Mouse (Mus musculus) neural tube, embryonic 13.5 days (tissue): ENCODE results near the gene Dagla. TPM values are rescaled to one million over a fixed set of nuclear protein-coding genes. Genes with fewer than 3 reads are reported as not detected.

Source experiments
- ATAC-seq: fragments of 200-750 bp; cut with Nextera tagmentation; 2 replicates; pipeline ENCODE4 v1.8.0; 2017; ENCODE audit warnings: low read depth, mild to moderate bottlenecking, moderate TSS enrichment, moderate library complexity
- H3K27ac ChIP-seq: fragments of 300-500 bp; sonication (generic); replicated peaks from 2 replicates; pipeline ENCODE4 v1.5.1; 2015; ENCODE audit warnings: moderate library complexity, mild to moderate bottlenecking, inconsistent platforms
- H3K27me3 ChIP-seq: fragments of 300-500 bp; sonication (generic); 2 replicates; pipeline ENCODE4 v1.6.1; 2015; ENCODE audit warnings: mild to moderate bottlenecking, inconsistent platforms
- H3K36me3 ChIP-seq: fragments of 300-500 bp; sonication (generic); 2 replicates; pipeline ENCODE4 v1.6.1; 2015; ENCODE audit warnings: mild to moderate bottlenecking, inconsistent platforms
- H3K4me1 ChIP-seq: fragments of 300-500 bp; sonication (generic); replicated peaks from 2 replicates; pipeline ENCODE4 v1.6.1; 2015; ENCODE audit warnings: inconsistent platforms
- H3K4me2 ChIP-seq: fragments of 300-500 bp; sonication (generic); 2 replicates; pipeline ENCODE4 v1.6.1; 2015; ENCODE audit warnings: inconsistent platforms, mild to moderate bottlenecking, moderate library complexity
- H3K4me3 ChIP-seq: fragments of 300-500 bp; sonication (generic); 2 replicates; pipeline ENCODE4 v1.5.1; 2015; ENCODE audit warnings: mild to moderate bottlenecking, inconsistent platforms
- H3K9ac ChIP-seq: fragments of 300-500 bp; sonication (generic); 2 replicates; pipeline ENCODE4 v1.6.1; 2015; ENCODE audit warnings: moderate library complexity, mild to moderate bottlenecking, inconsistent platforms
- H3K9me3 ChIP-seq: fragments of 300-500 bp; sonication (generic); 2 replicates; pipeline ENCODE4 v1.6.1; 2016; ENCODE audit warnings: inconsistent platforms
- WGBS: fragments of 180-500 bp; shearing (Covaris S2); methylation state at CpG from one replicate; pipeline ENCODE4 v1.1.7; 2015; 5-methylcytosine and 5-hydroxymethylcytosine counted together
- polyA plus RNA-seq: library from polyadenylated mRNA; unstranded; fragments of >200 nt; fragmentation: Nextera tagmentation; extraction: Ambion mirVana; gene quantifications from 2 replicates; pipeline ENCODE4 v1.2.1, GENCODE M21; 2015

Dagla gene
- polyA plus RNA-seq, 1 experiment from 2014 or later = 6.3 TPM

GRCm38 (mm10) chr19:10276483-10277144 lies 28.1 kb downstream of the Dagla start:
- Histone ChIP-seq H3K36me3 (no peaks in the 10 kb centered on the region), H3K9ac (0 out of 2 replicates have a peak overlapping the region, but pooled peaks have one; percentile 54), H3K4me1 (peaks cover 61% of the 10 kb centered on the region), H3K9me3 (no peaks in the 10 kb centered on the region), H3K4me3 (no peak overlapping the region), H3K27ac (no peak overlapping the region), H3K27me3 (peaks cover 91% of the 10 kb centered on the region), H3K4me2 (no peak overlapping the region)
- WGBS = 63% methylated on average over 12 of the region's 12 CpGs
- ATAC-seq = no peak

- H3K9me3 ChIP-seq = no peaks in the 10 kb centered on the region
- peaks cover 52% of the 10 kb centered on the region for H3K4me1 ChIP-seq
- no peak overlapping the region for H3K27ac ChIP-seq
- no peak overlapping the region for H3K4me2 ChIP-seq
- WGBS = 4% methylated on average over 5 of the region's 5 CpGs
- H3K9ac ChIP-seq = peak overlapping the region; percentile 17; the same call in 1 of the 2 replicates
- no peaks in the 10 kb centered on the region for H3K36me3 ChIP-seq
- no peak overlapping the region for H3K4me3 ChIP-seq
- ATAC-seq = 0 out of 2 replicates have a peak, but pooled peaks have one; percentile 7
- peaks cover 91% of the 10 kb centered on the region for H3K27me3 ChIP-seq
Observed at GRCm38 (mm10) chr19:10274056-10274455, 30.6 kb downstream of the Dagla start.

GRCm38 (mm10) chr19:10272746-10273145 lies 31.9 kb downstream of the Dagla start:
- H3K36me3 ChIP-seq = no peaks in the 10 kb centered on the region
- 0 out of 2 replicates have a peak overlapping the region, but pooled peaks have one; percentile 3 for H3K4me3 ChIP-seq
- peak overlapping the region; percentile 44 for H3K4me2 ChIP-seq
- peak; percentile 60 for ATAC-seq
- peaks cover 39% of the 10 kb centered on the region for H3K4me1 ChIP-seq
- H3K27me3 ChIP-seq = peaks cover 89% of the 10 kb centered on the region
- H3K9me3 ChIP-seq = no peaks in the 10 kb centered on the region
- 22% methylated on average over 11 of the region's 11 CpGs for WGBS
- peak overlapping the region; percentile 13 for H3K9ac ChIP-seq
- H3K27ac ChIP-seq = peak overlapping the region; percentile 46

- H3K4me3 ChIP-seq = no peak overlapping the region
- H3K9ac ChIP-seq = no peak overlapping the region
- 87% methylated on average over 7 of the region's 7 CpGs for WGBS
- no peaks in the 10 kb centered on the region for H3K36me3 ChIP-seq
- H3K9me3 ChIP-seq = no peaks in the 10 kb centered on the region
- peaks cover 89% of the 10 kb centered on the region for H3K27me3 ChIP-seq
- peaks cover 36% of the 10 kb centered on the region for H3K4me1 ChIP-seq
- no peak overlapping the region for H3K4me2 ChIP-seq
- no peak overlapping the region for H3K27ac ChIP-seq
- ATAC-seq = no peak
Observed at GRCm38 (mm10) chr19:10271592-10271991, 33.1 kb downstream of the Dagla start.

- Histone ChIP-seq H3K27me3 (peaks cover 83% of the 10 kb centered on the region), H3K4me1 (peaks cover 37% of the 10 kb centered on the region)
Observed at GRCm38 (mm10) chr19:10270356-10270755, 34.3 kb downstream of the Dagla start.

GRCm38 (mm10) chr19:10268851-10269250 lies 35.8 kb downstream of the Dagla start:
- H3K4me3 ChIP-seq = no peak overlapping the region
- H3K9me3 ChIP-seq = no peaks in the 10 kb centered on the region
- peaks cover 31% of the 10 kb centered on the region for H3K4me1 ChIP-seq
- WGBS = 71% methylated on average over 15 of the region's 15 CpGs
- H3K27me3 ChIP-seq = peaks cover 88% of the 10 kb centered on the region
- H3K4me2 ChIP-seq = no peak overlapping the region
- no peak overlapping the region for H3K9ac ChIP-seq
- no peak overlapping the region for H3K27ac ChIP-seq
- no peaks in the 10 kb centered on the region for H3K36me3 ChIP-seq
- ATAC-seq = no peak

More at GRCm38 (mm10) chr19:10270356-10270755, 34.3 kb downstream of the Dagla start:
- WGBS = 83% methylated on average over 5 of the region's 5 CpGs
- no peaks in the 10 kb centered on the region for H3K9me3 ChIP-seq
- H3K9ac ChIP-seq = no peak overlapping the region
- no peak overlapping the region for H3K4me2 ChIP-seq
- no peak overlapping the region for H3K4me3 ChIP-seq
- H3K27ac ChIP-seq = no peak overlapping the region
- no peak for ATAC-seq
- no peaks in the 10 kb centered on the region for H3K36me3 ChIP-seq

- Histone ChIP-seq H3K4me2 (no peak overlapping the region), H3K4me3 (no peak overlapping the region), H3K9ac (no peak overlapping the region), H3K4me1 (peaks cover 22% of the 10 kb centered on the region), H3K9me3 (no peaks in the 10 kb centered on the region), H3K27ac (no peak overlapping the region), H3K27me3 (peaks cover 89% of the 10 kb centered on the region), H3K36me3 (peaks cover 2% of the 10 kb centered on the region; the same call in 1 of the 2 replicates)
- 80% methylated on average over 10 of the region's 10 CpGs for WGBS
- no peak for ATAC-seq
Observed at GRCm38 (mm10) chr19:10267953-10268352, 36.7 kb downstream of the Dagla start.

- no peak overlapping the region for H3K4me2 ChIP-seq
- WGBS = 13% methylated on average over 15 of the region's 15 CpGs
- peaks cover 11% of the 10 kb centered on the region; the same call in 1 of the 2 replicates for H3K36me3 ChIP-seq
- H3K27ac ChIP-seq = no peak overlapping the region
- H3K9me3 ChIP-seq = no peaks in the 10 kb centered on the region
- no peak for ATAC-seq
- H3K4me3 ChIP-seq = no peak overlapping the region
- peak overlapping the region; percentile 41; the same call in 1 of the 2 replicates for H3K9ac ChIP-seq
- H3K4me1 ChIP-seq = peaks cover 13% of the 10 kb centered on the region
- peaks cover 88% of the 10 kb centered on the region for H3K27me3 ChIP-seq
Observed at GRCm38 (mm10) chr19:10267057-10267456, 37.6 kb downstream of the Dagla start.

GRCm38 (mm10) chr19:10266196-10266850 lies 38.4 kb downstream of the Dagla start:
- H3K4me1 ChIP-seq = peaks cover 12% of the 10 kb centered on the region
- no peaks in the 10 kb centered on the region for H3K9me3 ChIP-seq
- WGBS = 24% methylated on average over 14 of the region's 14 CpGs
- H3K4me2 ChIP-seq = no peak overlapping the region
- no peak overlapping the region for H3K4me3 ChIP-seq
- peak; percentile 25; the same call in 1 of the 2 replicates for ATAC-seq
- H3K36me3 ChIP-seq = peaks cover 18% of the 10 kb centered on the region; the same call in 1 of the 2 replicates
- peaks cover 82% of the 10 kb centered on the region for H3K27me3 ChIP-seq
- H3K27ac ChIP-seq = no peak overlapping the region
- no peak overlapping the region for H3K9ac ChIP-seq

GRCm38 (mm10) chr19:10261369-10261768 lies 43.3 kb downstream of the Dagla start:
- no peak overlapping the region for H3K4me2 ChIP-seq
- peaks cover 46% of the 10 kb centered on the region for H3K27me3 ChIP-seq
- no peak overlapping the region for H3K9ac ChIP-seq
- H3K27ac ChIP-seq = no peak overlapping the region
- H3K36me3 ChIP-seq = peaks cover 31% of the 10 kb centered on the region
- H3K9me3 ChIP-seq = no peaks in the 10 kb centered on the region
- WGBS = 69% methylated on average over 7 of the region's 7 CpGs
- no peak overlapping the region for H3K4me3 ChIP-seq
- H3K4me1 ChIP-seq = peaks cover 1% of the 10 kb centered on the region; the same call in 1 of the 2 replicates
- no peak for ATAC-seq

- 0 out of 2 replicates have a peak overlapping the region, but pooled peaks have one; percentile 3 for H3K9ac ChIP-seq
- no peak overlapping the region for H3K27ac ChIP-seq
- 21% methylated on average over 6 of the region's 6 CpGs for WGBS
- H3K4me3 ChIP-seq = no peak overlapping the region
- H3K4me2 ChIP-seq = no peak overlapping the region
- H3K36me3 ChIP-seq = peaks cover 34% of the 10 kb centered on the region
- no peaks in the 10 kb centered on the region for H3K4me1 ChIP-seq
- H3K27me3 ChIP-seq = peaks cover 23% of the 10 kb centered on the region
- ATAC-seq = peak; percentile 81
- H3K9me3 ChIP-seq = no peaks in the 10 kb centered on the region
Observed at GRCm38 (mm10) chr19:10258279-10259011, 46.2 kb downstream of the Dagla start.

- H3K9me3 ChIP-seq = no peaks in the 10 kb centered on the region
- H3K9ac ChIP-seq = no peak overlapping the region
- no peak overlapping the region for H3K4me3 ChIP-seq
- H3K27ac ChIP-seq = no peak overlapping the region
- peaks cover 28% of the 10 kb centered on the region for H3K36me3 ChIP-seq
- peaks cover 9% of the 10 kb centered on the region for H3K4me1 ChIP-seq
- H3K27me3 ChIP-seq = no peaks in the 10 kb centered on the region
- WGBS = 70% methylated on average over 20 of the region's 20 CpGs
- ATAC-seq = no peak
- H3K4me2 ChIP-seq = no peak overlapping the region
Observed at GRCm38 (mm10) chr19:10248128-10248527, 56.5 kb downstream of the Dagla start.
